Mouse (Mus musculus): ENCODE measurements around the gene Dnajc5. TPM values are rescaled to one million over a fixed set of nuclear protein-coding genes. Genes with fewer than 3 reads are reported as not detected.

Dnajc5 gene
- polyA plus RNA-seq, 1 experiment from 2014 or later = 97.1 TPM

GRCm38 (mm10) chr2:181572921-181573920, 52.9 kb downstream of the Dnajc5 start:
- Histone ChIP-seq H3K27me3 (ENCODE audit: control insufficient read depth, insufficient read depth, low read length) (no peaks in the 10 kb centered on the region), H3K9ac (ENCODE audit: low read depth, low read length) (no peak overlapping the region), H3K27ac (ENCODE audit: low read depth, low read length) (no peak overlapping the region), H3K4me1 (replicated peaks; ENCODE audit: control insufficient read depth, insufficient read depth, low read length) (no peaks in the 10 kb centered on the region), H3K4me3 (ENCODE audit: low read depth, low read length) (no peak overlapping the region), H3K36me3 (ENCODE audit: control insufficient read depth, insufficient read depth, low read length) (no peaks in the 10 kb centered on the region), H3K4me2 (replicated peaks; ENCODE audit: low read depth, low read length) (no peak overlapping the region), H3K9me3 (ENCODE audit: control insufficient read depth, low read length) (no peaks in the 10 kb centered on the region)
- 94% methylated on average over 15 of the region's 15 CpGs for WGBS
- DNase-seq (ENCODE audit: low spot score) (no peak), ATAC-seq (ENCODE audit: low FRiP score) (no peak)

DNA sequence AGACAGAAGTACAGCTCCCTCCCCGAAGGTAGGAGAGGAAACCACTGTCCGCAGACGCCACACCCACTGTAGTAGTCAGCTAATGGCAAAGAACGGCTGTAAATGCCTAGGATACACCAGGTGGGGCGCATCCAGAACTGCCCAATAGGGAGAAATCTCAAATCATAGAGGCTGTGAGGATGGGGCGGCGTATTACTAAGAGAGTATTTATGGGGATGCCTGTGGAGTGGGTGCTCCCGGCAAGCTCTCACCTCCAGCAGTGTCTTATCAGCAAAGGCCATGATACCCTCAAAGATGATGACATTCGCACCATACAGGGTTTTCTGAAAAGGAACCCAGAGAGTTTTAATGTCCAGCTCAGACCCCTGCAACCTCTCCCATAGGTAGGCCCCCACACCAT, 53.7 kb downstream of the Dnajc5 start:
- Histone ChIP-seq H3K4me2 (replicated peaks; ENCODE audit: low read depth, low read length) (no peak overlapping the region), H3K9me3 (ENCODE audit: control insufficient read depth, low read length) (no peaks in the 10 kb centered on the region), H3K4me1 (replicated peaks; ENCODE audit: control insufficient read depth, insufficient read depth, low read length) (no peaks in the 10 kb centered on the region), H3K4me3 (ENCODE audit: low read depth, low read length) (no peak overlapping the region), H3K36me3 (ENCODE audit: control insufficient read depth, insufficient read depth, low read length) (no peaks in the 10 kb centered on the region), H3K27me3 (ENCODE audit: control insufficient read depth, insufficient read depth, low read length) (no peaks in the 10 kb centered on the region), H3K9ac (ENCODE audit: low read depth, low read length) (no peak overlapping the region), H3K27ac (ENCODE audit: low read depth, low read length) (no peak overlapping the region)
- 94% methylated on average over 9 of the region's 9 CpGs for WGBS
- DNase-seq (ENCODE audit: low spot score) = no peak
- ATAC-seq (ENCODE audit: low FRiP score) = no peak

DNA sequence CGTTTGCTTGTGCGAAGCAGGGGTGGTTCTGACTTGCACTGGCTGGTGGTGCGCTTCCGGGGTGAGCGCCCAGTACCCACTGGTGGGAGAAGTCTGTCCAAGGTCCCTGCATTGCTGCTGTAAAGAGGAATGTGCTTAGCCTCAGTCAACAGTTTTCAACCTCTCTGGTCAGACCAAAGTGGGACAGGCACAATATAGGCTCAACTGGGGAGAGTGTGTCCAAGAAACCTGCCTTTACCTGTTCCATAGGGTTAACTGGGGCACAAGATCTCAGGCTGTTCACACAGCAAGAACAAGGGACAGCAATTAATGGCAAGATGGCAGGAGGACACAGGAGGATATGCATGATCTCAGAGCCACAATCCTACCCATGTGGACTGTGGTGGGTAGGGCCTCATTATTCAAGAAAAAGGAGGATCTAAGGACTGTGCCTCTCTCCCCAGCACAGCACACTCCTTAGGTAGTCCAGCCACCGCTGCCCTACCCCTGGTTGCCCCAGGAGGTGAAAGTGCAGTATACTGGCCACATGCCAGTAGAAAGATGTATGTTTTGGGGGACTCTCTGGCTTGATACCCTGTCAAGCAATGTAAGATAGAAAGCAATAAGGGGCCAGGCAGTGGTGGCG, 54.7 kb downstream of the Dnajc5 start:
- Histone ChIP-seq H3K9ac (ENCODE audit: low read depth, low read length) (no peak overlapping the region), H3K27me3 (ENCODE audit: control insufficient read depth, insufficient read depth, low read length) (no peaks in the 10 kb centered on the region), H3K27ac (ENCODE audit: low read depth, low read length) (no peak overlapping the region), H3K36me3 (ENCODE audit: control insufficient read depth, insufficient read depth, low read length) (no peaks in the 10 kb centered on the region), H3K4me2 (replicated peaks; ENCODE audit: low read depth, low read length) (no peak overlapping the region), H3K9me3 (ENCODE audit: control insufficient read depth, low read length) (no peaks in the 10 kb centered on the region), H3K4me3 (ENCODE audit: low read depth, low read length) (no peak overlapping the region), H3K4me1 (replicated peaks; ENCODE audit: control insufficient read depth, insufficient read depth, low read length) (no peaks in the 10 kb centered on the region)
- DNase-seq (ENCODE audit: low spot score) = no peak
- ATAC-seq (ENCODE audit: low FRiP score) = no peak
- 94% methylated on average over 7 of the region's 7 CpGs for WGBS

DNA sequence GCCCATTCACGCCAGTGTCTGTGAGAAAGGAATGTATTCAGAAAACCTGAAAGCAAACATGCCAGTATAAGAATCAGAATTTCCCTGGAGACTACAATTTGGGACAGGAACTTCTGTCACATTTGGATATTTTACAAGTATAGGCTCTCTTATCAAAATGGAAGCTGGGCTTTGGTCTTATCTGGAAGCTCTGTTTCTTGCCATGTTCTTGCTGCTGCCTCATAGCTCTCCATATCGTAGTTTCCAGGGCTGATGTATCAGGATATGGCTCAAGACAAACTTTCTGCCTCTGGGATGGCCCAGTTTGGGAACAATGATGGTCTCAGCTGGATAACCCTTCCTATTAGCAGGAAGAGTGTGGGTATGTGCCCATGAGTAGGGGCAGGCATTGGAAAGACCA, 56.3 kb downstream of the Dnajc5 start:
- no peaks in the 10 kb centered on the region for H3K27me3 ChIP-seq (ENCODE audit: control insufficient read depth, insufficient read depth, low read length)
- ATAC-seq (ENCODE audit: low FRiP score) (no peak), DNase-seq (ENCODE audit: low spot score) (no peak)
- no peak overlapping the region for H3K4me3 ChIP-seq (ENCODE audit: low read depth, low read length)
- H3K9ac ChIP-seq (ENCODE audit: low read depth, low read length) = no peak overlapping the region
- 0 out of 2 replicates have a peak, but pooled peaks cover 2% of the 10 kb centered on the region for H3K4me1 ChIP-seq (replicated peaks; ENCODE audit: control insufficient read depth, insufficient read depth, low read length)
- H3K36me3 ChIP-seq (ENCODE audit: control insufficient read depth, insufficient read depth, low read length) = no peaks in the 10 kb centered on the region
- H3K4me2 ChIP-seq (replicated peaks; ENCODE audit: low read depth, low read length) = no peak overlapping the region
- H3K27ac ChIP-seq (ENCODE audit: low read depth, low read length) = no peak overlapping the region
- no peaks in the 10 kb centered on the region for H3K9me3 ChIP-seq (ENCODE audit: control insufficient read depth, low read length)
- WGBS = 85% methylated on average over 2 of the region's 2 CpGs

DNA sequence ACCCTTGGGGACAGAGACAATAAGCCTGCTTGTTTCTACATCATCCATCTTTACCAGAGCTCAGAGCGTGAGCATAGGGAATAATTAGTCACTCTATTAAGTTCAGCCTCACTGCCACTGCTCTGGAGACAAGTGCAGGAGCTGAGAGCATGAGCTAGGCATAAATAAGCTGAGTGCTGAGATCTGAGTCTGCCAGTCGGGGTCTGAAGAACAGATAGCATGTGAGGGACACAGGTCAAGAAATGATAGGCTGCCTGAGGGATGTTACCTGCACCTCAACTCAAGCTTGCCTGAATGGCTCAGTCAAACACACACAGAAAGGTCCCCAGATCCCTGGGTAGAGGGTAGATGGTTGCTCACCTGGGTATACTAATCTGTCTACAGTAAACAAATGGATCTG, 56.8 kb downstream of the Dnajc5 start:
- Histone ChIP-seq H3K9me3 (ENCODE audit: control insufficient read depth, low read length) (no peaks in the 10 kb centered on the region), H3K27me3 (ENCODE audit: control insufficient read depth, insufficient read depth, low read length) (no peaks in the 10 kb centered on the region), H3K36me3 (ENCODE audit: control insufficient read depth, insufficient read depth, low read length) (no peaks in the 10 kb centered on the region), H3K4me1 (replicated peaks; ENCODE audit: control insufficient read depth, insufficient read depth, low read length) (0 out of 2 replicates have a peak, but pooled peaks cover 2% of the 10 kb centered on the region), H3K4me3 (ENCODE audit: low read depth, low read length) (no peak overlapping the region), H3K9ac (ENCODE audit: low read depth, low read length) (0 out of 2 replicates have a peak overlapping the region, but pooled peaks have one; percentile 4), H3K4me2 (replicated peaks; ENCODE audit: low read depth, low read length) (no peak overlapping the region), H3K27ac (ENCODE audit: low read depth, low read length) (no peak overlapping the region)
- WGBS = 70% methylated on average over 2 of the region's 2 CpGs
- DNase-seq (ENCODE audit: low spot score) (no peak), ATAC-seq (ENCODE audit: low FRiP score) (no peak)

DNA sequence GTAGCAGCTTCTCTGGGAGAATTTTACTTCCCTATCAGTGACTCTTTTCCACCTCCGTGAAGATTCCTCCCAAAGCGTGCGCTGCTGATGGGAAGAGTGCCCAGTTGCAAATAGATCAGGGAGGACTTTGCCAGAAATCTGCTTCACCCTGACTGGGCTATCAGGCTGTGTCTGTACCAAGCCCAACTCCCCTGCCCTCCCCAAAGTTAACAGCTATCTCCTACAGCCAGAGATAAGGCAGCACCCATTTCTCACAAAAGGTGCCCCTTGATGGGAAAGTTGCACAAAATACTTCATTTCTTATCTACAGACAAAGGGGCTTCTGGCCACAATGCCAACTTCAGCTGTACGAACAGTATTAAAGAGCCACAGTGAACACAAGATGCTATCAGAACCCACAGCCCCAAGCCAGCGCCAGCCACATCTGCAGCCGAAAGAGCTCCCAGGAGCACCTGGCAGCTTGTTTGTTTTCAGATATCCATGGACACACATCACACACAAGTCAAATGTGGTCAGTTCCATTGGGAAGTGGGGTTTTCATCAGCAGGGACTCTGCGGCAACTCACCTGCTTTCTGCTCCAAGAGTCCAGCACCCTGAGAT, 57.8 kb downstream of the Dnajc5 start:
- Histone ChIP-seq H3K36me3 (ENCODE audit: control insufficient read depth, insufficient read depth, low read length) (no peaks in the 10 kb centered on the region), H3K27me3 (ENCODE audit: control insufficient read depth, insufficient read depth, low read length) (no peaks in the 10 kb centered on the region), H3K4me3 (ENCODE audit: low read depth, low read length) (no peak overlapping the region), H3K27ac (ENCODE audit: low read depth, low read length) (no peak overlapping the region), H3K4me2 (replicated peaks; ENCODE audit: low read depth, low read length) (no peak overlapping the region), H3K9ac (ENCODE audit: low read depth, low read length) (no peak overlapping the region), H3K4me1 (replicated peaks; ENCODE audit: control insufficient read depth, insufficient read depth, low read length) (0 out of 2 replicates have a peak, but pooled peaks cover 2% of the 10 kb centered on the region), H3K9me3 (ENCODE audit: control insufficient read depth, low read length) (no peaks in the 10 kb centered on the region)
- 79% methylated on average over 7 of the region's 7 CpGs for WGBS
- DNase-seq (ENCODE audit: low spot score) = no peak
- no peak for ATAC-seq (ENCODE audit: low FRiP score)

DNA sequence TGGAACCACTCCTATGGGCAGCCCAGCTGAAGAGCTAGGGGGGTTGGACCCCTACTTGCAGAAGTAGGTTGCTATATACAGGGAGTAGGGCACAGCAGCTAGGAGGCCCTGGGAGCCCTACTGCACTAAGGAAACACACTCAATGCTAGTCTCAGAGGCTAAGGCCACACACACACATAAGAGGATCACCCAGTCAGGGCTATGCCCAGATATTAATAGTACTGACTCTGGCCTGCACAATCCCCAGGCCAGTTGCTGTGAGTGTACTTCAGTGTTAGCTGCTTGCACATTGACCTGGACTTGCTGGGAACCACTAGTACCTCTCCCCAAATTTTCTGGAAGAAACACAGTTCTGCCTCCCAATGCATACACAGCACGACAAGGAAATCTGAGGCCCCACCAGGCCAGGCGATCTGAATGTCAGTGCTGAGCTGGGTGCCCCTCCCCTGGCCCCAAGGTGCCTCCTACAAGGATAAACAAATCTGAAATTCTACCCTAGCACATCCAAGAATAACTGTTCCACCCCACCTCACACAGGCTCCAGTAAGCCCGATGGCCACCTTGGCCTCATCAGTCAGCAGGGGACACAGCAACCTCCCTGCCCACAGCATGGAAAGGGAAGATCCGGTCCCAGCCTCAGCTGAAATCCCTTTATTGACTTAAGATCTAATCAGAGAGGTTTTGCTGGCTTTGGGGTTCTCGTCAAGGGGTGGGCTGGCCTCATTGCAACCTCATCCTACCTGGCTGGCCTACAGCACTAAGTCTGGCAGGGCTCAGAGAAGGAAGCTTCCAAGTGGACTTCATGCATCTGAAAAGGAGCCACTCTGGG, 58.7 kb downstream of the Dnajc5 start:
- no peaks in the 10 kb centered on the region for H3K9me3 ChIP-seq (ENCODE audit: control insufficient read depth, low read length)
- no peak overlapping the region for H3K9ac ChIP-seq (ENCODE audit: low read depth, low read length)
- DNase-seq (ENCODE audit: low spot score) (no peak), ATAC-seq (ENCODE audit: low FRiP score) (no peak)
- no peak overlapping the region for H3K4me2 ChIP-seq (replicated peaks; ENCODE audit: low read depth, low read length)
- no peaks in the 10 kb centered on the region for H3K27me3 ChIP-seq (ENCODE audit: control insufficient read depth, insufficient read depth, low read length)
- 0 out of 2 replicates have a peak, but pooled peaks cover under 1% of the 10 kb centered on the region for H3K36me3 ChIP-seq (ENCODE audit: control insufficient read depth, insufficient read depth, low read length)
- no peak overlapping the region for H3K27ac ChIP-seq (ENCODE audit: low read depth, low read length)
- H3K4me1 ChIP-seq (replicated peaks; ENCODE audit: control insufficient read depth, insufficient read depth, low read length) = 0 out of 2 replicates have a peak, but pooled peaks cover 2% of the 10 kb centered on the region
- 68% methylated on average over 5 of the region's 5 CpGs for WGBS
- no peak overlapping the region for H3K4me3 ChIP-seq (ENCODE audit: low read depth, low read length)

- no peak for DNase-seq (ENCODE audit: low spot score)
- 92% methylated on average over 1 of the region's 1 CpGs for WGBS
- no peak overlapping the region for H3K4me3 ChIP-seq (ENCODE audit: low read depth, low read length)
Observed at GRCm38 (mm10) chr2:181579681-181580080, 59.4 kb downstream of the Dnajc5 start.

More at GRCm38 (mm10) chr2:181579681-181580080, 59.4 kb downstream of the Dnajc5 start:
- Histone ChIP-seq H3K4me2 (replicated peaks; ENCODE audit: low read depth, low read length) (no peak overlapping the region), H3K36me3 (ENCODE audit: control insufficient read depth, insufficient read depth, low read length) (peaks cover 6% of the 10 kb centered on the region), H3K9me3 (ENCODE audit: control insufficient read depth, low read length) (no peaks in the 10 kb centered on the region), H3K27ac (ENCODE audit: low read depth, low read length) (no peak overlapping the region), H3K27me3 (ENCODE audit: control insufficient read depth, insufficient read depth, low read length) (no peaks in the 10 kb centered on the region), H3K9ac (ENCODE audit: low read depth, low read length) (no peak overlapping the region), H3K4me1 (replicated peaks; ENCODE audit: control insufficient read depth, insufficient read depth, low read length) (0 out of 2 replicates have a peak, but pooled peaks cover 2% of the 10 kb centered on the region)
- ATAC-seq (ENCODE audit: low FRiP score) = no peak

Data from hindbrain, embryonic 11.5 days (tissue).